Mouse (Mus musculus) Muller cell, postnatal 12 days (primary cell): ENCODE results near the gene Cd248.

Source experiments
- DNase-seq: peaks from one replicate; pipeline ENCODE4 v3.0.0-alpha.2; 2015; ENCODE audit errors: inconsistent ontology term

The Cd248 gene

GRCm38 (mm10) chr19:5052166-5052822, 15.6 kb upstream of the Cd248 start:
- DNase-seq = no peak

- DNase-seq = no peak
Measured at GRCm38 (mm10) chr19:5052853-5053252, 15.0 kb upstream of the Cd248 start.

- peak; percentile 54 for DNase-seq
Measured at GRCm38 (mm10) chr19:5053909-5054308, 14.0 kb upstream of the Cd248 start.

- peak; percentile 40 for DNase-seq
Measured at GRCm38 (mm10) chr19:5056251-5056650, 11.6 kb upstream of the Cd248 start.

- peak; percentile 54 for DNase-seq
Measured at GRCm38 (mm10) chr19:5057876-5058775, 9.8 kb upstream of the Cd248 start.

GRCm38 (mm10) chr19:5058801-5059771, 8.8 kb upstream of the Cd248 start:
- peak; percentile 43 for DNase-seq

GRCm38 (mm10) chr19:5060365-5061330, 7.2 kb upstream of the Cd248 start:
- no peak for DNase-seq

- DNase-seq = no peak
Measured at GRCm38 (mm10) chr19:5062041-5062440, 5.8 kb upstream of the Cd248 start.

GRCm38 (mm10) chr19:5062446-5062845, 5.4 kb upstream of the Cd248 start:
- no peak for DNase-seq

GRCm38 (mm10) chr19:5065104-5065503, 2.8 kb upstream of the Cd248 start:
- DNase-seq = peak; percentile 24

GRCm38 (mm10) chr19:5067040-5067799, 658 bp upstream of the Cd248 start:
- no peak for DNase-seq

GRCm38 (mm10) chr19:5068570-5069234, 824 bp downstream of the Cd248 start:
- DNase-seq = no peak

- no peak for DNase-seq
Measured at GRCm38 (mm10) chr19:5069486-5069885, 1.6 kb downstream of the Cd248 start.

GRCm38 (mm10) chr19:5069978-5070377, 2.1 kb downstream of the Cd248 start:
- no peak for DNase-seq

- no peak for DNase-seq
Measured at GRCm38 (mm10) chr19:5071077-5071476, 3.2 kb downstream of the Cd248 start.

- peak; percentile 88 for DNase-seq
Measured at GRCm38 (mm10) chr19:5071545-5072369, 3.9 kb downstream of the Cd248 start.

GRCm38 (mm10) chr19:5072389-5073019, 4.6 kb downstream of the Cd248 start:
- DNase-seq = no peak

GRCm38 (mm10) chr19:5073028-5073427, 5.2 kb downstream of the Cd248 start:
- DNase-seq = peak; percentile 55
